Mouse (Mus musculus): ENCODE results near the gene Mmp1b. TPM values are rescaled to one million over a fixed set of nuclear protein-coding genes. Genes with fewer than 3 reads are reported as not detected.
A peak's percentile ranks its signal among the peaks of the same experiment; 100 is the strongest.
"Not testable (repeated sequence)": the region's sequence is repeated elsewhere in the genome, so short reads cannot be mapped to it uniquely, and the experiment has no call there.

Mmp1b gene
- polyA plus RNA-seq (2015; fragmentation: Nextera tagmentation; extraction: Ambion mirVana) = not detected in 2 replicates

DNA sequence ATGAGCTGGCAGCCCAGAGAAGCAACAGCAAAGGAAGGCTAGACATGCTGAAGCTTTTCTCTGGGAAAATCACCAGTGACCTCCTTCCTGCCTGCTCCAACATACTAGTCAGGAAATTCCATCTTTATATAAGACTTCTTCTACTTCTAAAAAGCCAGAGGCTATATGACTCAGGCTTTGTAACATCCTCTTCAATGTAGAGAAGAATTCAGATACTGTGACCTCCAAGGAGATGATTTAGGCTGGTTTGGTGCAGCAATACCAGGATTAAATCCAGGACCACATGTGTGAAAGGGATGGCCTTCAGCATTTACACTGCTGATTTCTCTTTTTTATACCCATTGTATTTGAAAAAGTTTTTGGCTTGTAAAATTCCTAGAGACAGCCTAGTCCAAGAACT is at the start of gene Mmp1b:
TSS of gene Mmp1b (minus strand) at position 101 of the 400 bp plus-strand sequence.
- TF ChIP-seq CTCF (IDR thresholded peaks at IDR 0.05; ENCODE audit: low read depth) = no peak
- Histone ChIP-seq H3K27me3 (ENCODE audit: insufficient read depth, low read length) (no peaks in the 10 kb centered on the region), H3K27ac (no peak within 1 kb of the TSS), H3K4me3 (replicated peaks; ENCODE audit: low read depth, low read length) (no peak within 1 kb of the TSS), H3K36me3 (ENCODE audit: insufficient read depth, low read length) (no peaks in the 10 kb centered on the region), H3K4me2 (ENCODE audit: low read length) (no peak within 1 kb of the TSS), H3K9me3 (replicated peaks; ENCODE audit: low read length) (no peaks in the 10 kb centered on the region), H3K9ac (ENCODE audit: low read depth, low read length) (no peak within 1 kb of the TSS), H3K4me1 (replicated peaks; ENCODE audit: insufficient read depth, low read length) (no peaks in the 10 kb centered on the region)
- DNase-seq (ENCODE audit: low spot score) = no peak
- ATAC-seq (replicated peaks; ENCODE audit: low FRiP score, low read depth) = no peak

DNA sequence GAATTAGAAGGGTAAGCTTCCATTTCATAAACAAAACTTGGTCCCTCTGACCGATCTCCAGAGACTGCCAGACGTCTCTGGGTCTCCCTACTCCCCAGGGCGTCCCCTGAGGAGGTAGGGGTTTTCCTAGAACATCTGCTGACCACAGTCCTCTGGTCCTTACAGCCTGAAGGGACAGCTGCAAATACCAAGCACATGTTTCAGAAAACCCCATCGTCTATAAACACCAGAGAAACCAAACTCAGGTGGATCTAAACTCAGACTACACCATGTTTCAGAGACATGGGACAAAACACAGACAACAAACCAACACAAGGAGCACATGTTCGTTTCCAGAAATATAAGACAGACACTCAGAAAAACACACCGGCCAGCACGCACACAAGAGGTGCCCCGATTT is 8.7 kb upstream of the Mmp1b start:
- not testable (repeated sequence) for H3K27ac ChIP-seq; H3K4me2 ChIP-seq (ENCODE audit: low read length); H3K36me3 ChIP-seq (ENCODE audit: insufficient read depth, low read length); H3K9me3 ChIP-seq (replicated peaks; ENCODE audit: low read length); H3K27me3 ChIP-seq (ENCODE audit: insufficient read depth, low read length); H3K4me1 ChIP-seq (replicated peaks; ENCODE audit: insufficient read depth, low read length); H3K9ac ChIP-seq (ENCODE audit: low read depth, low read length); DNase-seq (ENCODE audit: low spot score); H3K4me3 ChIP-seq (replicated peaks; ENCODE audit: low read depth, low read length); ATAC-seq (replicated peaks; ENCODE audit: low FRiP score, low read depth)
- 78% methylated on average over 8 of the region's 8 CpGs for WGBS

DNA sequence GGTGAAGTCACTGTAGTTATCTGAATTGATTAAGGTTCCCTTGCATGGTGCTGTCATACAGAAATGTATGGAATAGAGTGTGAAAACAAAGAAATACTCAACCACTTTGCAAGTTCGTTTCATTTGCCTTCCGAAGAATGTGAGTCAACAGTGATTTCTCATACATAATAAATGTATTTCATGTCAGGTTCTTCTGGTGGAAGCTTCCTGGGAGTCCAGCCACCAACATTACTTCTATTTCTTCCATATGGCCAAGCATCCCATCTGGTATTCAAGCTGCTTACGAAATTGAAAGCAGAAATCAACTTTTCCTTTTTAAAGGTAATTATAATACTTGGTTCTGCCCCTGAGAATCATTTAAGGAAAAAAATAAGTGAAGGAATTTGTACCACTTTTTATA is 33.3 kb downstream of the Mmp1b start:
- TF ChIP-seq CTCF (IDR thresholded peaks at IDR 0.05; ENCODE audit: low read depth) = no peak
- Histone ChIP-seq H3K27me3 (ENCODE audit: insufficient read depth, low read length) (no peaks in the 10 kb centered on the region), H3K9me3 (replicated peaks; ENCODE audit: low read length) (no peaks in the 10 kb centered on the region), H3K4me2 (ENCODE audit: low read length) (no peak overlapping the region), H3K27ac (no peak overlapping the region), H3K4me3 (replicated peaks; ENCODE audit: low read depth, low read length) (no peak overlapping the region), H3K36me3 (ENCODE audit: insufficient read depth, low read length) (no peaks in the 10 kb centered on the region), H3K4me1 (replicated peaks; ENCODE audit: insufficient read depth, low read length) (no peaks in the 10 kb centered on the region), H3K9ac (ENCODE audit: low read depth, low read length) (no peak overlapping the region)
- WGBS = 87% methylated on average over 3 of the region's 3 CpGs
- DNase-seq (ENCODE audit: low spot score) = no peak
- ATAC-seq (replicated peaks; ENCODE audit: low FRiP score, low read depth) = no peak

DNA sequence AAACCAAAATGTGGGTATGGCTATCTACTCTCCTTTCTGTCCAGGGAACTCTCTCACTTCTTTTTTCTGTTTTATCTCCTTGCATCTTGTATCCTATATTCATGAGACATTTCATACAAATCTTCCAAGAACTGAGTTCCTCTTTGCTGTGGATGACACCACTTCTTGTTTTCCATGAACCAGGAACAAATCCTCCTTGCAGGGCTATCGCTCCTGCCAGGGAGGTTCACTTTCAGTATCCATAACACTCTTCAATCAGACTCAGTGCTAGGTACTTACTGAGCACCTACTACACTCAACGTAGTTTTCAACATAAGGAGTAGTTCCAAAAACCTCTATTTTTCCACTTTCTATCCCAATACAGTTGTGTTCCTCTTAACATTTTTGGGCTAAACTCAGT is 42.3 kb downstream of the Mmp1b start:
- TF ChIP-seq CTCF (IDR thresholded peaks at IDR 0.05; ENCODE audit: low read depth) = no peak
- no peak for DNase-seq (ENCODE audit: low spot score)
- Histone ChIP-seq H3K4me1 (replicated peaks; ENCODE audit: insufficient read depth, low read length) (no peaks in the 10 kb centered on the region), H3K36me3 (ENCODE audit: insufficient read depth, low read length) (no peaks in the 10 kb centered on the region), H3K4me2 (ENCODE audit: low read length) (no peak overlapping the region), H3K9me3 (replicated peaks; ENCODE audit: low read length) (no peaks in the 10 kb centered on the region), H3K9ac (ENCODE audit: low read depth, low read length) (no peak overlapping the region), H3K27me3 (ENCODE audit: insufficient read depth, low read length) (no peaks in the 10 kb centered on the region), H3K27ac (no peak overlapping the region), H3K4me3 (replicated peaks; ENCODE audit: low read depth, low read length) (no peak overlapping the region)
- no peak for ATAC-seq (replicated peaks; ENCODE audit: low FRiP score, low read depth)
- WGBS = 87% methylated on average over 2 of the region's 2 CpGs

DNA sequence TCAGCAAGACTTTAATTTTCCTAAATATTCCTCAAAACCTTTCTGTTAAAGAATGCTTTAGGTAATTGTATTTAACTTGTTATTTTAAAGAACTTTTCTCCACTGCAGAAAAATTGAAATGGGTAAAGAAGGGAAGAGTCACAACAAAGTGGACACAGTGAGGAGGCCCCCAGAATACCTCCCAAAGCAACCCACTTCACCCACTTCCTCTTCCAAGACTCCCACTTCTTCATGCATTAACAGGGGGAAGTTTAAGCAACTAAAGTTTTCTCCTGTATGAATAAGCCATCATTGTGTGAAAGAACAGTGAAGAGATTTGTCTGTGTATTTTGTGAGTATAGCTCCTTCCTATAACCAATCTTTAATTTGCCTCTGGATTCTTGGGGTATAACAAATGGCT is 43.7 kb downstream of the Mmp1b start, which contains the start of gene Mmp12:
TSS of gene Mmp12 (plus strand) at position 275 of the 400 bp plus-strand sequence.
- Histone ChIP-seq H3K9me3 (replicated peaks; ENCODE audit: low read length) (no peaks in the 10 kb centered on the region), H3K4me2 (ENCODE audit: low read length) (no peak within 1 kb of the TSS), H3K4me1 (replicated peaks; ENCODE audit: insufficient read depth, low read length) (no peaks in the 10 kb centered on the region), H3K9ac (ENCODE audit: low read depth, low read length) (no peak within 1 kb of the TSS), H3K4me3 (replicated peaks; ENCODE audit: low read depth, low read length) (no peak within 1 kb of the TSS), H3K27me3 (ENCODE audit: insufficient read depth, low read length) (no peaks in the 10 kb centered on the region), H3K27ac (no peak within 1 kb of the TSS), H3K36me3 (ENCODE audit: insufficient read depth, low read length) (no peaks in the 10 kb centered on the region)
- ATAC-seq (replicated peaks; ENCODE audit: low FRiP score, low read depth) (no peak), DNase-seq (ENCODE audit: low spot score) (no peak)
- no peak for TF ChIP-seq CTCF (IDR thresholded peaks at IDR 0.05; ENCODE audit: low read depth)

DNA sequence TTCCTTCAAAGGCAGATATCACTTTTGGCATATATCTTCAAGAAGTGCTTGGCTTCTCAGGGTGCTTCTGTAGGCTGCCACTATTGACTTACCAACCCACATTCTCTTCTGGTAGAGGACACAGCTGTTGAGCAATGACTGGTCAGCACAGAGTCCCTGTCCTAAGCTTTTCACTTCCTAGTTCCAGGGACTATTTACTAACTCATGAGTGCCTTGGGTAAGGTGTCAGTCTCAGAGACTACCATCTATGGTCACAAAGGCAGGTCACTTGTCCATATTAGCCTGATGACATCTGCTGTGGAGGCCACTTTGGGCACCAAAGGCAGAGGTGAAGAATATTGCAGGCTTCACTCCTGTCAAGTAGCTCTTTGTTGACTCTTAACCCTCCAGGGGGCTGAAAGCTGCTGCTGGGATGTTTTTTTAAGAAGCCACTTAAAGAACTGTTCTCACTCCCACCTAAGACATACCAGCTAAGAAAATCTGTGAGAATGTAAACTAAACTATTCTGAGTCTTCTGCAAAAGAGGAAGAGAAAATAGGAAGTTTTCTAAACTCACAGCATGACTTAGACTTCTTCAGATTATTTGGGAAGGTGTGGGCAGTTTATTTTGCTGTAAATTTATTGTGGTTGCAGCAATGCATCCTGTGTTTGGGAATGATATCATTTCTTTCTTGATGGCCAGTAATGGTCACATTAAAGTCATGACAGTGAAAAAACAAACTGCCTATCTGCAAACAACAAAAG is 50.9 kb downstream of the Mmp1b start:
- H3K4me2 ChIP-seq (ENCODE audit: low read length) = no peak overlapping the region
- no peaks in the 10 kb centered on the region for H3K27me3 ChIP-seq (ENCODE audit: insufficient read depth, low read length)
- no peak for TF ChIP-seq CTCF (IDR thresholded peaks at IDR 0.05; ENCODE audit: low read depth)
- H3K4me3 ChIP-seq (replicated peaks; ENCODE audit: low read depth, low read length) = no peak overlapping the region
- peak; percentile 4 for DNase-seq (ENCODE audit: low spot score)
- no peaks in the 10 kb centered on the region for H3K4me1 ChIP-seq (replicated peaks; ENCODE audit: insufficient read depth, low read length)
- H3K9ac ChIP-seq (ENCODE audit: low read depth, low read length) = no peak overlapping the region
- no peak overlapping the region for H3K27ac ChIP-seq
- no peak for ATAC-seq (replicated peaks; ENCODE audit: low FRiP score, low read depth)
- no peaks in the 10 kb centered on the region for H3K36me3 ChIP-seq (ENCODE audit: insufficient read depth, low read length)
- H3K9me3 ChIP-seq (replicated peaks; ENCODE audit: low read length) = no peaks in the 10 kb centered on the region
